ENCODE assay signal across 17 mouse cellular contexts in genomic region chr17:10403186-10403585, GRCm38 (mm10).
"Had no signal": no experiment of that assay in that cellular context is flagged by ENCODE, and none has a peak within 500 bp of the region (broad histone marks: within the 10 kb centered on the region; RNA-seq: fewer than 3 reads in every experiment).

No protein-coding gene starts in this region.

- H3K4me1 ChIP-seq: kidney, embryonic 15.5 days had no signal

- H3K27ac ChIP-seq: kidney, embryonic 15.5 days; limb, embryonic 15.5 days; liver, embryonic 14.5 days; macrophage; midbrain, embryonic 13.5 days had no signal

- H3K9ac ChIP-seq: kidney, embryonic 15.5 days; limb, embryonic 12.5 days; limb, embryonic 15.5 days; liver, embryonic 14.5 days; liver, postnatal 0 days; lung, embryonic 14.5 days; midbrain, embryonic 13.5 days had no signal

- H3K36me3 ChIP-seq: kidney, embryonic 15.5 days; limb, embryonic 12.5 days; limb, embryonic 15.5 days; midbrain, embryonic 13.5 days had no signal

- H3K4me3 ChIP-seq: kidney, embryonic 15.5 days; limb, embryonic 12.5 days; limb, embryonic 15.5 days; midbrain, embryonic 13.5 days had no signal

- DNase-seq: kidney, adult 8-10 months; kidney, postnatal 10 days; kidney, postnatal 36 days; layer of hippocampus, adult 9-11 months; left cerebral cortex, postnatal 4 days; liver, postnatal 0 days; lung, embryonic 14.5 days; thymus, adult 18-20 months; thymus, postnatal 36 days had no signal

- H3K9me3 ChIP-seq: kidney, embryonic 15.5 days; limb, embryonic 12.5 days; limb, embryonic 15.5 days; midbrain, embryonic 13.5 days had no signal

- H3K27me3 ChIP-seq: limb, embryonic 12.5 days; limb, embryonic 15.5 days; midbrain, embryonic 13.5 days had no signal

- H3K4me2 ChIP-seq: kidney, embryonic 15.5 days; limb, embryonic 12.5 days; limb, embryonic 15.5 days; liver, embryonic 11.5 days; lung, embryonic 14.5 days; midbrain, embryonic 13.5 days had no signal

- ATAC-seq: liver, postnatal 0 days; lung, postnatal 0 days; midbrain, embryonic 13.5 days had no signal
